Mouse (Mus musculus): ENCODE results near the gene Sgpl1. TPM values are rescaled to one million over a fixed set of nuclear protein-coding genes. Genes with fewer than 3 reads are reported as not detected.

The Sgpl1 gene
- polyA plus RNA-seq, 1 experiment from 2014 or later = 42.8 TPM

- WGBS = 83% methylated on average over 4 of the region's 4 CpGs
- H3K4me3 ChIP-seq (ENCODE audit: low read depth, low read length) = no peak overlapping the region
These were observed 13.2 kb upstream of the Sgpl1 start for GRCm38 (mm10) chr10:61160671-61161070.

GRCm38 (mm10) chr10:61160089-61160488 lies 12.6 kb upstream of the Sgpl1 start:
- no peak for ATAC-seq
- no peaks in the 10 kb centered on the region for H3K9me3 ChIP-seq (replicated peaks; ENCODE audit: control insufficient read depth, low read length, poor library complexity, severe bottlenecking)
- 90% methylated on average over 7 of the region's 7 CpGs for WGBS
- no peak overlapping the region for H3K4me3 ChIP-seq (ENCODE audit: low read depth, low read length)
- H3K36me3 ChIP-seq (ENCODE audit: control insufficient read depth, insufficient read depth, low read length) = no peaks in the 10 kb centered on the region
- no peak overlapping the region for H3K9ac ChIP-seq (ENCODE audit: low read depth, low read length)
- no peak overlapping the region for H3K27ac ChIP-seq (ENCODE audit: low read length)
- H3K4me1 ChIP-seq (ENCODE audit: control insufficient read depth, insufficient read depth, low read length) = no peaks in the 10 kb centered on the region
- no peaks in the 10 kb centered on the region for H3K27me3 ChIP-seq (ENCODE audit: control insufficient read depth, insufficient read depth, low read depth, low read length)
- H3K4me2 ChIP-seq (ENCODE audit: low read length) = no peak overlapping the region

More at GRCm38 (mm10) chr10:61160671-61161070, 13.2 kb upstream of the Sgpl1 start:
- Histone ChIP-seq H3K4me2 (ENCODE audit: low read length) (no peak overlapping the region), H3K27me3 (ENCODE audit: control insufficient read depth, insufficient read depth, low read depth, low read length) (no peaks in the 10 kb centered on the region), H3K9ac (ENCODE audit: low read depth, low read length) (no peak overlapping the region), H3K4me1 (ENCODE audit: control insufficient read depth, insufficient read depth, low read length) (no peaks in the 10 kb centered on the region), H3K27ac (ENCODE audit: low read length) (no peak overlapping the region), H3K36me3 (ENCODE audit: control insufficient read depth, insufficient read depth, low read length) (no peaks in the 10 kb centered on the region), H3K9me3 (replicated peaks; ENCODE audit: control insufficient read depth, low read length, poor library complexity, severe bottlenecking) (no peaks in the 10 kb centered on the region)
- ATAC-seq = no peak

- no peak for ATAC-seq
- whole genome bisulfite sequencing = 84% methylated on average over 3 of the region's 3 CpGs
These were observed 11.1 kb upstream of the Sgpl1 start for GRCm38 (mm10) chr10:61158594-61158993.

GRCm38 (mm10) chr10:61156453-61156852 lies 8.9 kb upstream of the Sgpl1 start:
- H3K9me3 ChIP-seq (replicated peaks; ENCODE audit: control insufficient read depth, low read length, poor library complexity, severe bottlenecking) = no peaks in the 10 kb centered on the region
- H3K27ac ChIP-seq (ENCODE audit: low read length) = no peak overlapping the region
- 81% methylated on average over 2 of the region's 2 CpGs for WGBS
- ATAC-seq = no peak
- no peak overlapping the region for H3K4me2 ChIP-seq (ENCODE audit: low read length)
- H3K9ac ChIP-seq (ENCODE audit: low read depth, low read length) = no peak overlapping the region
- H3K36me3 ChIP-seq (ENCODE audit: control insufficient read depth, insufficient read depth, low read length) = no peaks in the 10 kb centered on the region
- H3K4me3 ChIP-seq (ENCODE audit: low read depth, low read length) = no peak overlapping the region
- no peaks in the 10 kb centered on the region for H3K4me1 ChIP-seq (ENCODE audit: control insufficient read depth, insufficient read depth, low read length)
- H3K27me3 ChIP-seq (ENCODE audit: control insufficient read depth, insufficient read depth, low read depth, low read length) = no peaks in the 10 kb centered on the region

More at GRCm38 (mm10) chr10:61158594-61158993, 11.1 kb upstream of the Sgpl1 start:
- Histone ChIP-seq H3K4me1 (ENCODE audit: control insufficient read depth, insufficient read depth, low read length) (no peaks in the 10 kb centered on the region), H3K9ac (ENCODE audit: low read depth, low read length) (no peak overlapping the region), H3K27me3 (ENCODE audit: control insufficient read depth, insufficient read depth, low read depth, low read length) (no peaks in the 10 kb centered on the region), H3K36me3 (ENCODE audit: control insufficient read depth, insufficient read depth, low read length) (no peaks in the 10 kb centered on the region), H3K9me3 (replicated peaks; ENCODE audit: control insufficient read depth, low read length, poor library complexity, severe bottlenecking) (no peaks in the 10 kb centered on the region), H3K4me2 (ENCODE audit: low read length) (no peak overlapping the region), H3K27ac (ENCODE audit: low read length) (no peak overlapping the region), H3K4me3 (ENCODE audit: low read depth, low read length) (no peak overlapping the region)

GRCm38 (mm10) chr10:61155611-61156010 lies 8.1 kb upstream of the Sgpl1 start:
- H3K27me3 ChIP-seq (ENCODE audit: control insufficient read depth, insufficient read depth, low read depth, low read length) = no peaks in the 10 kb centered on the region

GRCm38 (mm10) chr10:61152131-61152530 lies 4.6 kb upstream of the Sgpl1 start:
- no peaks in the 10 kb centered on the region for H3K36me3 ChIP-seq (ENCODE audit: control insufficient read depth, insufficient read depth, low read length)

More at GRCm38 (mm10) chr10:61155611-61156010, 8.1 kb upstream of the Sgpl1 start:
- ATAC-seq = no peak
- Histone ChIP-seq H3K4me1 (ENCODE audit: control insufficient read depth, insufficient read depth, low read length) (no peaks in the 10 kb centered on the region), H3K36me3 (ENCODE audit: control insufficient read depth, insufficient read depth, low read length) (no peaks in the 10 kb centered on the region), H3K9me3 (replicated peaks; ENCODE audit: control insufficient read depth, low read length, poor library complexity, severe bottlenecking) (no peaks in the 10 kb centered on the region), H3K9ac (ENCODE audit: low read depth, low read length) (no peak overlapping the region), H3K4me3 (ENCODE audit: low read depth, low read length) (no peak overlapping the region), H3K27ac (ENCODE audit: low read length) (no peak overlapping the region), H3K4me2 (ENCODE audit: low read length) (no peak overlapping the region)
- 80% methylated on average over 3 of the region's 3 CpGs for WGBS

GRCm38 (mm10) chr10:61150616-61151015 lies 3.1 kb upstream of the Sgpl1 start:
- WGBS = 56% methylated on average over 6 of the region's 6 CpGs
- H3K9me3 ChIP-seq (replicated peaks; ENCODE audit: control insufficient read depth, low read length, poor library complexity, severe bottlenecking) = no peaks in the 10 kb centered on the region
- H3K4me1 ChIP-seq (ENCODE audit: control insufficient read depth, insufficient read depth, low read length) = peaks cover under 1% of the 10 kb centered on the region
- H3K36me3 ChIP-seq (ENCODE audit: control insufficient read depth, insufficient read depth, low read length) = no peaks in the 10 kb centered on the region
- no peak overlapping the region for H3K9ac ChIP-seq (ENCODE audit: low read depth, low read length)
- H3K27me3 ChIP-seq (ENCODE audit: control insufficient read depth, insufficient read depth, low read depth, low read length) = no peaks in the 10 kb centered on the region
- ATAC-seq = no peak
- no peak overlapping the region for H3K4me2 ChIP-seq (ENCODE audit: low read length)
- H3K4me3 ChIP-seq (ENCODE audit: low read depth, low read length) = no peak overlapping the region
- no peak overlapping the region for H3K27ac ChIP-seq (ENCODE audit: low read length)

More at GRCm38 (mm10) chr10:61152131-61152530, 4.6 kb upstream of the Sgpl1 start:
- Histone ChIP-seq H3K4me2 (ENCODE audit: low read length) (no peak overlapping the region), H3K4me3 (ENCODE audit: low read depth, low read length) (no peak overlapping the region), H3K27ac (ENCODE audit: low read length) (no peak overlapping the region), H3K4me1 (ENCODE audit: control insufficient read depth, insufficient read depth, low read length) (no peaks in the 10 kb centered on the region), H3K9me3 (replicated peaks; ENCODE audit: control insufficient read depth, low read length, poor library complexity, severe bottlenecking) (no peaks in the 10 kb centered on the region), H3K27me3 (ENCODE audit: control insufficient read depth, insufficient read depth, low read depth, low read length) (no peaks in the 10 kb centered on the region), H3K9ac (ENCODE audit: low read depth, low read length) (no peak overlapping the region)
- no peak for ATAC-seq

GRCm38 (mm10) chr10:61149476-61149875 lies 2.0 kb upstream of the Sgpl1 start:
- Histone ChIP-seq H3K27ac (ENCODE audit: low read length) (no peak overlapping the region), H3K4me1 (ENCODE audit: control insufficient read depth, insufficient read depth, low read length) (peaks cover 4% of the 10 kb centered on the region), H3K9ac (ENCODE audit: low read depth, low read length) (no peak overlapping the region), H3K36me3 (ENCODE audit: control insufficient read depth, insufficient read depth, low read length) (no peaks in the 10 kb centered on the region), H3K4me2 (ENCODE audit: low read length) (no peak overlapping the region), H3K4me3 (ENCODE audit: low read depth, low read length) (no peak overlapping the region), H3K9me3 (replicated peaks; ENCODE audit: control insufficient read depth, low read length, poor library complexity, severe bottlenecking) (no peaks in the 10 kb centered on the region), H3K27me3 (ENCODE audit: control insufficient read depth, insufficient read depth, low read depth, low read length) (no peaks in the 10 kb centered on the region)
- no peak for ATAC-seq
- 85% methylated on average over 3 of the region's 3 CpGs for WGBS

- Histone ChIP-seq H3K36me3 (ENCODE audit: control insufficient read depth, insufficient read depth, low read length) (no peaks in the 10 kb centered on the region), H3K9ac (ENCODE audit: low read depth, low read length) (peak overlapping the region; percentile 92), H3K4me2 (ENCODE audit: low read length) (peak overlapping the region; percentile 58), H3K4me1 (ENCODE audit: control insufficient read depth, insufficient read depth, low read length) (peaks cover 4% of the 10 kb centered on the region), H3K27me3 (ENCODE audit: control insufficient read depth, insufficient read depth, low read depth, low read length) (no peaks in the 10 kb centered on the region), H3K9me3 (replicated peaks; ENCODE audit: control insufficient read depth, low read length, poor library complexity, severe bottlenecking) (no peaks in the 10 kb centered on the region), H3K4me3 (ENCODE audit: low read depth, low read length) (peak overlapping the region; percentile 58), H3K27ac (ENCODE audit: low read length) (peak overlapping the region; percentile 86)
- ATAC-seq = peak; percentile 73
- WGBS = 2% methylated on average over 14 of the region's 14 CpGs
These were observed 721 bp downstream of the Sgpl1 start for GRCm38 (mm10) chr10:61146807-61147156.

All from midbrain, embryonic 16.5 days (tissue).